Mouse (Mus musculus) ovary, adult 10 weeks (tissue): ENCODE measurements around the gene Gm21860. TPM values are rescaled to one million over a fixed set of nuclear protein-coding genes. Genes with fewer than 3 reads are reported as not detected.

ENCODE experiments used
- polyA plus RNA-seq: library from polyadenylated mRNA; stranded (reverse); fragments of 350-450 nt; fragmentation: Illumina TruSeq; extraction: RNeasy Lipid Tissue Mini Kit (QIAGEN cat#74804); gene quantifications from one replicate; pipeline ENCODE4 v1.2.3, GENCODE M21; 2014

Gm21860 gene
- polyA plus RNA-seq, result not detected

DNA sequence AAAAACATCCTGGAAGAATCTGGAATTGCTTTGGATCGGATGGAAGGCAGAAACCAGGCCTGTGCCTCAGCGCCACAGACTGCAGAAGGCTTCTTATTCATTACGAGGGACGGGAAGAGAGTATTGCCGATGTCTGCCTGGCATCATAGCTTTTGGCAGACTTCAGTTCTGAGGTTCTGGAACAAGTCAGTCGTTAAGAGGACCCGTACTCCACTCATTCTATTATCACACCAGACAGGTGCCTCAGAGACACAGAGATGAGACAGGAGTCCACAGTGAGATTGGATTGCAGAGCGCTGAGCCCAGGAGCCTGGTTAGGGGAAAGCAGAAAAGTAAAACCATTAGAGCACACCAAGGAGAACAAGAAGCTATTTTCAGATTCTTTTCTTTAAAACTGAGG is at the start of gene Gm21860:
TSS of gene Gm21860 (minus strand) at position 101 of the 400 bp plus-strand sequence.

DNA sequence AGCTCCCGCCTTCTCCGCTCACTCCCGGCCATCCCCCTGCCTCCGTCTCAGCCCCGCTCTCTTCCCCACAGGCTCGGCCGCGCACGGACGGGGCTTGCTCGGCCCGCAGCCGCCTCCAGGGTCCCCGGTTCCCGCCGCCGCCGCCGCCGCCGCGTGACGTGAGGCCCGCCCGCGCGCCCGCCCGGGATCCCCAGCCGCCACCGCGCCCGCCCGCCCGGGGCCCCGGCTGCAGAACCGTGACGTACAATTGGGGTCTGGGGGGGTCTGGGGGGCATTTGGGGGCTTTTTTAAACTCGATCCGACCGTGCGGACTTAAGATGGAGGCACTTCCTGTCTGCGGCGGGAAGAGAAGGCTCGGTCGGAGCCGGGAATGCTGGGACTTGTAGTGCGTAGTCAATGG is 29.8 kb upstream of the Gm21860 start, which contains the start of gene Gm47283:
TSS of gene Gm47283 (plus strand) at position 301 of the 400 bp plus-strand sequence.

Other genes starting within 250 kb of the Gm21860 start
- not detected for gene Gm47283, start 29.9 kb upstream of the Gm21860 start, polyA plus RNA-seq
- not detected for gene Gm21748, start 84.4 kb upstream of the Gm21860 start, polyA plus RNA-seq